Mouse (Mus musculus) neural tube, embryonic 13.5 days (tissue): ENCODE data around the gene Slc9a6. TPM values are rescaled to one million over a fixed set of nuclear protein-coding genes. Genes with fewer than 3 reads are reported as not detected.

Source experiments
- ATAC-seq: fragments of 200-750 bp; cut with Nextera tagmentation; 2 replicates; pipeline ENCODE4 v1.8.0; 2017; ENCODE audit warnings: low read depth, mild to moderate bottlenecking, moderate TSS enrichment, moderate library complexity
- H3K27ac ChIP-seq: fragments of 300-500 bp; sonication (generic); replicated peaks from 2 replicates; pipeline ENCODE4 v1.5.1; 2015; ENCODE audit warnings: moderate library complexity, mild to moderate bottlenecking, inconsistent platforms
- H3K27me3 ChIP-seq: fragments of 300-500 bp; sonication (generic); 2 replicates; pipeline ENCODE4 v1.6.1; 2015; ENCODE audit warnings: mild to moderate bottlenecking, inconsistent platforms
- H3K36me3 ChIP-seq: fragments of 300-500 bp; sonication (generic); 2 replicates; pipeline ENCODE4 v1.6.1; 2015; ENCODE audit warnings: mild to moderate bottlenecking, inconsistent platforms
- H3K4me1 ChIP-seq: fragments of 300-500 bp; sonication (generic); replicated peaks from 2 replicates; pipeline ENCODE4 v1.6.1; 2015; ENCODE audit warnings: inconsistent platforms
- H3K4me2 ChIP-seq: fragments of 300-500 bp; sonication (generic); 2 replicates; pipeline ENCODE4 v1.6.1; 2015; ENCODE audit warnings: inconsistent platforms, mild to moderate bottlenecking, moderate library complexity
- H3K4me3 ChIP-seq: fragments of 300-500 bp; sonication (generic); 2 replicates; pipeline ENCODE4 v1.5.1; 2015; ENCODE audit warnings: mild to moderate bottlenecking, inconsistent platforms
- H3K9ac ChIP-seq: fragments of 300-500 bp; sonication (generic); 2 replicates; pipeline ENCODE4 v1.6.1; 2015; ENCODE audit warnings: moderate library complexity, mild to moderate bottlenecking, inconsistent platforms
- H3K9me3 ChIP-seq: fragments of 300-500 bp; sonication (generic); 2 replicates; pipeline ENCODE4 v1.6.1; 2016; ENCODE audit warnings: inconsistent platforms
- WGBS: fragments of 180-500 bp; shearing (Covaris S2); methylation state at CpG from one replicate; pipeline ENCODE4 v1.1.7; 2015; 5-methylcytosine and 5-hydroxymethylcytosine counted together
- microRNA-seq: library from miRNA; unstranded; fragments of <30 nt; microRNA quantifications from one replicate; pipeline ENCODE4, GENCODE M21; 2016
- polyA plus RNA-seq: library from polyadenylated mRNA; unstranded; fragments of >200 nt; fragmentation: Nextera tagmentation; extraction: Ambion mirVana; gene quantifications from 2 replicates; pipeline ENCODE4 v1.2.1, GENCODE M21; 2015

Slc9a6 gene
- polyA plus RNA-seq, 1 experiment from 2014 or later: 41.3 TPM

DNA sequence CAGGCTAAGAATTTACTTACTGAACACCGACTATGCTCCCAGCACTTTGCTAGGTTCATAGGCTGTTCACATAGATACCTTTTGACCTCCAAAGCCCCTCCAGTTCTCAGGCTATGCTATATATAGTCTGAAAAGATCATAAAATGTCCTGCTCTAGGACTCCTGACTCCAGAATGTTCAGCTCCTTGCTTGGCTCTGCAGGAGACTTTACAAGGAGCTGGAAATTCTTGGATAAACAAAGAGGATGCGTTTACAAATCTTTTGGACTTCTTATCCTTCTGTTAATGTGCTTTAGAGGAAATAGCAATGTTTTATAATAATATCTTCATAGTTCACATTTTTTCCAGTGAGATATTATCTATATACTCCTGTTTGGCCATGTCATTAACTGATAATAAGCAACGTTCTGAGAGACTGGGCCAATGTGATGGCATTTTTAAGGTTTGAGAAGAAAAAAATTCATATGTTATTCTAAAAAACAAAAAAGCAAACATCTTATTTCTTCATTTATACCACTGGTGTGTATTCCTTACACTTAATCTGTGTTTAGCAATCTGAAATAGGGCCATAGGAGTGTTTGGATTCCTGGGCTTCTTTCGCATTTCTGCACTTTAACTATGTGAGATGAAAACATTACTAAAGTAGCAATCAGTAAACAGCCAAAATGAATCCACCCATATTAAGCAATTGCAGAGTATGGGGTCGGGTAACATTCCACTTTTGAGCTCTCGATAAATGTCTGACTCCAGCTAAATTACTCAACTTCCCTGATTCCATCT lies 99.2 kb downstream of the Slc9a6 start:
- 77% methylated on average over 6 of the region's 6 CpGs for WGBS
- Histone ChIP-seq H3K9me3 (no peaks in the 10 kb centered on the region), H3K36me3 (no peaks in the 10 kb centered on the region), H3K4me3 (no peak overlapping the region), H3K4me2 (no peak overlapping the region), H3K4me1 (no peaks in the 10 kb centered on the region), H3K27ac (no peak overlapping the region), H3K9ac (no peak overlapping the region), H3K27me3 (no peaks in the 10 kb centered on the region)
- ATAC-seq: no peak

GRCm38 (mm10) chrX:56710522-56710921 lies 101.0 kb downstream of the Slc9a6 start:
- H3K27ac ChIP-seq: no peak overlapping the region
- no peak overlapping the region for H3K9ac ChIP-seq
- no peak overlapping the region for H3K4me2 ChIP-seq
- H3K27me3 ChIP-seq: no peaks in the 10 kb centered on the region
- no peak overlapping the region for H3K4me3 ChIP-seq
- no peaks in the 10 kb centered on the region for H3K36me3 ChIP-seq
- no peaks in the 10 kb centered on the region for H3K4me1 ChIP-seq
- WGBS: 87% methylated on average over 1 of the region's 1 CpGs
- no peaks in the 10 kb centered on the region for H3K9me3 ChIP-seq
- no peak for ATAC-seq

GRCm38 (mm10) chrX:56712666-56713065 lies 103.1 kb downstream of the Slc9a6 start:
- no peak for ATAC-seq
- Histone ChIP-seq H3K4me2 (no peak overlapping the region), H3K27ac (no peak overlapping the region), H3K4me3 (no peak overlapping the region), H3K27me3 (no peaks in the 10 kb centered on the region), H3K4me1 (no peaks in the 10 kb centered on the region), H3K9me3 (no peaks in the 10 kb centered on the region), H3K9ac (no peak overlapping the region), H3K36me3 (no peaks in the 10 kb centered on the region)
- WGBS: 58% methylated on average over 1 of the region's 1 CpGs

Small RNA genes within 50 kb of the gene (microRNA-seq; reads per million reads assigned to microRNA genes)
- not detected for gene Mir5116

Other genes with a start within 250 kb of the Slc9a6 start
- gene Smim10l2a, start 235.2 kb upstream of the Slc9a6 start, polyA plus RNA-seq: 19.2 and 20.1 TPM in 2 replicates
- 1.8 TPM in 1 of 2 replicates, not detected in the other for gene Gm2174, start 161.8 kb upstream of the Slc9a6 start, polyA plus RNA-seq
- gene Ints6l, start 154.9 kb upstream of the Slc9a6 start, polyA plus RNA-seq: 19.3 and 19.6 TPM in 2 replicates
- gene Gm10477, start 85.0 kb upstream of the Slc9a6 start, polyA plus RNA-seq: not detected in 2 replicates
- not detected in 2 replicates for gene Gm648, start 60.2 kb upstream of the Slc9a6 start, polyA plus RNA-seq
- gene Mmgt1, start 11.7 kb upstream of the Slc9a6 start, polyA plus RNA-seq: 56.5 and 59.4 TPM in 2 replicates
- 131 and 139 TPM in 2 replicates for gene Fhl1, start 122.0 kb downstream of the Slc9a6 start, polyA plus RNA-seq
- 0.88 and 1.1 TPM in 2 replicates for gene Map7d3, start 212.6 kb downstream of the Slc9a6 start, polyA plus RNA-seq